Mouse (Mus musculus) left cerebral cortex, postnatal 4 days (tissue): ENCODE results near the gene Scin. TPM values are rescaled to one million over a fixed set of nuclear protein-coding genes. Genes with fewer than 3 reads are reported as not detected.
A peak's percentile ranks its signal among the peaks of the same experiment; 100 is the strongest.

ENCODE experiments used
- DNase-seq: peaks from one replicate; pipeline ENCODE4 v3.0.0-alpha.2; 2022
- intact Hi-C: fragments of 180-260 bp; cut with DNase I; formaldehyde crosslinking; loops from one replicate; pipeline ENCODE4 v1.15.1; 2025
- total RNA-seq, 2 experiments: library from RNA; stranded (reverse); gene quantifications; 2 replicates each; pipeline ENCODE4 v1.2.3; 2021

The Scin gene
- total RNA-seq, 2 experiments from 2014 or later: 0.12 TPM; not detected in 1

DNA sequence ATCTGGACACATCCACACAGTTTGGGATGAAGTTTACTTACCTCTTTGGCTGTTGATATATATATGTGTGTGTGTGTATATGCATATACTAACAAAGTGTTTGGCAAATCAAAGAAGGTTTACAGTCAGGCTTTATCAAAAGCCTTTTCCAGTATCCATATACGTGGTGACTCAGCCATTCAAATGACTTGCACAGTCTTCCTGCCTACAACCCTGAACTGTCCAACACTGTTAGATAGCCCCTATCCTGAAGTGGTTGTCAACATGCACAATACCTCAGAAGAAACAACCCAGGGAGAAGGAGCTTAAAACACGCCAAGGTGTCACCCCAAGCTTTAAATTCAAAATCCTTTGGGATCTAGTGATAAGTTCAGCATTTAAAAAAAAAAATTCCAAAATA lies 20.4 kb downstream of the Scin start:
- intact Hi-C loops: no loop called here
- DNase-seq: no peak

DNA sequence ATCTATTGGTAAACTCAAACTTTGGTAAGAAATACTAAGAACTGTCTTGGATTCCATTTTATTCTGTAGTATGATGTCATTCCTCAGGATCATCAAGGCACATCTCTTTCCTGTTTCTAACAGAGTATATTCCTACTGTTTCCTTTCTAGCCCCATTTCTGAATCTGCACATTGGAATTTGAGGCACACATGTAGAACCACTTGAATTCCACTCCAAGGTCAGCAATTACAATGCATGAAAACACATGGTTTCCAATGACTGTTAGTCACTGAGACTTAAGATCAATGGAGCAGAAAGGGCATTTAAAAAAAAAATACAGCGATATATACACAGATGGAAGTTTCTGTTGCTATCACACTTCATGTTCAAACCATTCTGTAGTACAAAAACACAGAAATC lies 24.8 kb downstream of the Scin start:
- intact Hi-C loops: no loop called here
- DNase-seq: no peak

- intact Hi-C loops: no loop called here
- DNase-seq: no peak
Observed at GRCm38 (mm10) chr12:40108143-40108542, 25.9 kb downstream of the Scin start.

GRCm38 (mm10) chr12:40106874-40107273 lies 27.2 kb downstream of the Scin start:
- no peak for DNase-seq

DNA sequence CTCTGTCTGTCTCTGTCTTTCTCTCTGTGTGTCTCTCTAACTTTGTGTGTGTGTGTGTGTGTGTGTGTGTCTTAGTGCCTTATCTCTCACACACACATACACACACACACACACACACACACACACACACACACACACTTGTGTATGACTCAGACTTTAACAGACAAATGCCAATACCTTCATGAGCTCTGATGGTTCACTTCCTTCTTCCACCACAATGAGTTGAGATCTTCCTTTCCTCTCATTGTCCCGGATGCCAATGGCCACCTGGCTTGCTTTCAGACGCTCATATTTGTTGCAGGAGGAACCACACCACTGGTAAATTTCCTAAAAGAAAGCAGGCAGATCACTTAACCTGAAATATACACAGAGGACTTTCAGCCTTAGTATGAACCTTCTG lies 29.3 kb downstream of the Scin start:
- DNase-seq: no peak
- intact Hi-C loops: no loop called here

More at GRCm38 (mm10) chr12:40106874-40107273, 27.2 kb downstream of the Scin start:
- intact Hi-C loops: no loop called here

- no peak for DNase-seq
- intact Hi-C loops: no loop called here
Observed at GRCm38 (mm10) chr12:40102359-40102758, 31.7 kb downstream of the Scin start.

- intact Hi-C loops: no loop called here
- DNase-seq: no peak
Observed at GRCm38 (mm10) chr12:40099407-40099806, 34.6 kb downstream of the Scin start.

DNA sequence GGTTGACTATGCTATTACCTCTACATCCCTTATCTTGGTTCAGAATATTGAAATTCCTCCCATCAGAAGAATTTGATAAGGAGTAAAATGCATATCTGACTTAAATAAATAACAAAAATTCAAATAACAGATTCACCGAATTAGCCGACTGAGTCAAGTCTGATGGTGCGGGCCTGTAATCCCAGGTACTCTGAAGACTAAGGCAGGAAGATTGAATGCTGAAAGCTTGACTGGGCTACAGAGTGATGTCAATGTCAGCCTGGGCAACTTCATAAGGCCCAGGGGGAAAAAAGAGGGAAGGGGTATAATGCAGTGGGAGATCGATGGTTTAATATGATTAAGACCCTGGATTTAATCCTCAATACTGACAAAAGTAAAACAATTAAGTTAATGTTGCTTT lies 36.6 kb downstream of the Scin start:
- DNase-seq: no peak
- intact Hi-C loops: no loop called here

DNA sequence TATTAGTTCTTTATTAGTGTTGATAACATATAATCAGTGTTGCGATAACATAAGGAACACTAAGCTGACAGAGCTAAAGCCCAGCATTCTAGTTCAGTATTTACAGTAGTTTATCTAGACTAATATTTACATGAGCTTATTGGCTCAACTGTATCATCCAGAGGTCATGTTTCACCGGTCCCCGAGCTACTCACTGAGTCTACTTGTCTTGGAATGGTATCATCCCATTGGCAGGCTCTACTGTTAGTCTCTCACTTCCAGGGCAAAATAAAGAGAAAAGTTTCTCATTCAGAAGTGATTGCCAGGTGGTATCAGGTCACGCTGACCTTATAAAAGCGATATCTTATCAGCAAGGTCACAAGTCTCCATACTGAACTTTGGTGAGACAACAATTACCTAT lies 37.0 kb downstream of the Scin start:
- intact Hi-C loops: no loop called here
- no peak for DNase-seq

GRCm38 (mm10) chr12:40096453-40096852 lies 37.6 kb downstream of the Scin start:
- intact Hi-C loops: no loop called here
- no peak for DNase-seq

- intact Hi-C loops: no loop called here
- no peak for DNase-seq
Observed at GRCm38 (mm10) chr12:40090017-40090416, 44.0 kb downstream of the Scin start.

- DNase-seq: peak; percentile 35
- intact Hi-C loops: no loop called here
Observed at GRCm38 (mm10) chr12:40085731-40086322, 48.2 kb downstream of the Scin start.

DNA sequence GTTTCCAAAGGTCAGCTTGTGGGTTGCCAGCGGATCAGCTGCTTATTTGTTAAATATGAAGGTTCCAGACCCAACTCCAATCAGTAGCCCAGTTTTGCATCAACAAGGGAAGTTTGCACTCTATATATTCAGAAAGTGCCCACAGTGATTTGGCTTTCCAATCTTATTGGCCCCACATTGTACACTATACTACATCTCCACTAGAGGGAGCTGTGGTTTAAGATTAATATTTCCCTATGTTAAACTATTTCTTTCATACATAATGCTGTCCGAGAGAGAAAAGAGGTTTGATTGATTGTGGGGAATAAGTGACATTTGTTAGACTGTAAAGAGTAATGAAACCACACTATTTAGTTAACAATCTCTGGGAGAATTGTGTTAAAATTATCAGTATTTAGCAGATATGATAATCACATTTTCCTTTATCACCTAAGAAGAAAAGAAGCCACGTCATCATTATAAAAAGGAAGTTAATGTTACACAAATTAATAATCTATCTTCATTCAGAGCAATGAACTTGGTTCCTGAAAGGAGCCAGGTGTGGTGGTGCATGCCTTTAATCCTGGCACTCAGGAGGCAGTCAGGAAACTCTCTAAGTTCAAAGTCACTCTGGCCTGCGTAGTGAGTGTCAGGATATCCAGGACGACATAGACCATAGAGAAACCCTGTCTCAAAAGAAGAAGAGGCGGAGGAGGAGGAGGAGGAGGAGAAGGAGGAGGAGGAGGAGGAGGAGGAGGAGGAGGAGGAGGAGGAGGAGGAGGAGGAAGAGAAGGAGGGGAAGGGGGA lies 51.4 kb downstream of the Scin start:
- no peak for DNase-seq
- intact Hi-C loops: loop anchor here (5.0 kb wide), 1 partner anchor 80 kb away; no protein-coding TSS in a partner anchor

DNA sequence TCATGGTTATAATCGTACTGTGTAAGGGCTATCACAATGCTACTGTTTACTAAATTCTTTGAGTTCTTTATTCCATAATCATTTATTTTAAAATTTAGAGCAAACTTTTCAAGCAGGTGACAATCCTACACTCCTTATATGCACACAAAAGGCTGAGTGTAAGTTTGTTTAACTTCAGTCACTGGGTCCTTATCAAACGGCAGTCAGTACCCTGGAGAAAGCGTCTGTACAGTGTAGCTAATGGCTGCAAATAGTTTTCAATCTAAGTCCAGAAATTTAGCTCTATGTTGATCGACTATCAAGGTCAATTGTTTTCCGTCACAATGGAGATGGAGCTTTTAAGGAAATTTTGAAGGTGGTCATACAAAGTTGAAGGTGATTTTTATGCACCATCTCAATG lies 52.0 kb downstream of the Scin start:
- intact Hi-C loops: loop anchor here (5.0 kb wide), 1 partner anchor 80 kb away; no protein-coding TSS in a partner anchor
- DNase-seq: no peak

DNA sequence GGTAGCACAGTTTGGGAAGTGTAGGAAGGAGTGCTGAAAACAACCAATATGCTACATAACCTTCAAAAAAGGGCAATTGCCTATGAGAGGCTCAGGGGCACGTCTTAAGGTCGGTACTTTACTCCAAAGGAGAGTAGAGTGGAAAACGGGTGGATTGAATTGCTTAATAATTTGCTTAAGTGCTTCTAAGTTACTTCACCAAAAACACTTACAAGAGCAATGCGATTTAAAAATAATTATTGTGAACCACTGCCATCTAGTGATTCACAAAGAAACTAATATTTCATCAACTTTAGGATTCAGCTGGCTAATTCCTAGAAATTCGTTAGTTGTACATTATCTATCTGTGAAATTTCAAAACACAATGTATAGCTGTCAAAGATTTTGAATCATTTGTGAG lies 60.4 kb downstream of the Scin start:
- no peak for DNase-seq
- intact Hi-C loops: no loop called here

DNA sequence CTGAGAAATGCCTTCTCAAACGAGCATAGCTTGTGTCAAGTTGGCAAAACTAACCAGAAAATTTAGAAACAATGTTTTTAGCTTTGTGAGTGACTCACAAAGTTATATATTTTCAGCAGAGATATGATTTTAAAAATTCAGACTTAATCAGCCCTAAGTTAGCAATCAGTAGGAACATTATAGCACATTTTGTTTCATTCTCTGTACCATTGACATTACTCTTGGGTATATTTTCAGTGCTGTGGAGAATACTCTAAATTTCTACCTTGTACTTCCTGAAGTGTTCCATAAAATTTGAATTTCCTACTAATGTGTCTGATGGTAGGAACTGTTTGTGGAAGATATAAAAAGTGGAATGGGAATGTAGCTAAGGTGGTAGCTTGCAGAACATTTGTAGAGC lies 87.0 kb downstream of the Scin start:
- intact Hi-C loops: no loop called here
- no peak for DNase-seq

- intact Hi-C loops: no loop called here
- peak; percentile 39 for DNase-seq
Observed at GRCm38 (mm10) chr12:40043816-40044585, 90.0 kb downstream of the Scin start.

DNA sequence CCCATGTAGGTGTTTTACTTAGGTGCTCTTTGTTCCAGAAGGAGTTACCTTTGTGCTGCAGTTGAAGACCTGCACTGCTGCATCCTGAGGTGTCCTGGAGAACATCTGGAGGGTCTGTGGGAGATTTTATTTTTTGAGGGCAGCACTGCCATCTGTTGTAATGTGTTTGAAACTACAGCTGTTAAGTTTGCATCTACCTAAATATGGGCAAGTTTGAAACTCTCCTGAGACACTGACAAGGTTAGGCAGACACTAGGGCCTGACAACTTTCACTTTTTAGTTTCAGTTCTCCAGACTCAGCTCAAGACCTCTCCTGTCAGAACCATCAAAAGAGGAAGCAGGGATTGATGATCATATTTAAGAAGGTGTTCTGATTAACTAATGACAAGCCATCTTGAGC lies 94.0 kb downstream of the Scin start:
- no peak for DNase-seq
- intact Hi-C loops: no loop called here

DNA sequence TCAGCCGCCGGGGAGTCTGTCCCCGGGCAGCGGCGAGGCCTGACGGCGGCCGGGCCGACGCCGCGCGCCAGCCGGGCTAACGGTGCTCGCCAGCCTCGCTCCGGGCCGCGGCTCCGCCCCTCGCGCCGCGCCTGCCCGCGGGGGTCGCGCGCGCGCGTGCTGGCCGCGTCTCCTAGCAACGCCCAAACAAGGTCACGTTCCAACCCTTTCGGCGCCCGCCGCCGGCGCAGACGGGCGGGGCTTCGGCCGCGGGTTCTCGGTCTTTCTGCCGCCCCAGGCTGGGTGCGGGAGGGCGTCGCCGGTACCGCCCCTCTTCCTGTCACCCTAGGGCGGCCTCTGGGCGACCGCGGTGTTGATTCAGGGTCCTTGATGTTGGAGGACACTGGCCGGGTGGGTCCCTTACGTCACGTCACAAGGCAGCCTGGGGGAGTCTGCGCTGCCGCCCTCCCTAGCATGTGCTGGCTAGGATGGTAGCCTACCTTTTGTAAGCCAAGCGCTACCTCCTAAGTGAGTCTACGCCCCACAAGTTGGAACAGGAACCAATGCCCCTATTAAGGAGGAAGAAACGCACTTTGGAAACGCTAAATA lies 96.1 kb downstream of the Scin start, which contains the start of gene Arl4a:
Gene Arl4a, minus strand, starts transcription at position 150 of the 588 bp plus-strand sequence.
- peak; percentile 89 for DNase-seq
- intact Hi-C loops: loop anchor here (2.0 to 10.0 kb wide), 3 partner anchors 313 to 527 kb away; no protein-coding TSS in a partner anchor

DNA sequence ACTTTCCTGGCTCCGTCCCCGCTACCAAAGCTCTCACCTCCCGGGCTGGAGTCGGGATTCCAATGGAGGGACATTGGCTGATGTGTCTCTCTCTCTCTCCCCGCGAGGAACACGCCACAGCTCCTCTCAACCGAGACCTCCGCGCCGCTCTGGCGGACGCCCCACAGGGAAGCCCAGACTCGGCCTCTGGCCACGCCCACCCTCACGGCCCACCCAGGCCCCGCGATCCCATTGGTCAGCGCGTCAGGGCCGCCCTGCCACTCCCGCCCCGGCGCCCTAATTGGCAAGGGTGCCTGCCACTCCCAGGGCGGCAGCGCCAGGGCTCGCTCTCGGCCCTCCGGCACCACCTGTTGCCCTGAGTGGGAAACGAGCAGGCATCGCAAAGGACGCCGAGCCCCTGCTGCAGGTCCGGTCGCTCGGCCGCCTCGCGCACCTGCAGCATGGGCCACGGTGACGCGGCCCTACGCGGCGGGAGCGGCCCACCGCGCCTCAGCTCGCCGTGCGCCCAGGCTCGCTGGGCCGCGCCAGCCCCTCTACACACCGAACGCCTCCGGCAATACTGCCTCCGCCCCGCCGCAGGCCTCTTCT lies 96.7 kb downstream of the Scin start:
- intact Hi-C loops: loop anchor here (2.0 to 10.0 kb wide), 3 partner anchors 313 to 527 kb away; no protein-coding TSS in a partner anchor
- peak; percentile 99 for DNase-seq
